Mouse (Mus musculus): ENCODE data around the gene Sirt2.

GRCm38 (mm10) chr7:28741368-28741708 lies 25.2 kb upstream of the Sirt2 start:
- no peak for TF ChIP-seq CTCF (IDR thresholded peaks at IDR 0.05; ENCODE audit: borderline replicate concordance, control insufficient read depth, extremely low read depth, insufficient read depth, low read length, poor library complexity)
- no peak for TF ChIP-seq POLR2A (IDR thresholded peaks at IDR 0.05; ENCODE audit: control insufficient read depth, extremely low read depth, insufficient read depth, low read length, poor library complexity)
